Mouse (Mus musculus) MEL (cell line): Measurements from ENCODE around the gene Cd40lg. TPM values are rescaled to one million over a fixed set of nuclear protein-coding genes. Genes with fewer than 3 reads are reported as not detected.

ENCODE experiments used
- DNase-seq: peaks from one replicate; pipeline ENCODE4 v3.0.0; 2011; ENCODE audit warnings: low read depth, low spot score
- H3K27ac ChIP-seq: 2 replicates; pipeline ENCODE4 v1.5.1; 2012; ENCODE audit warnings: low read depth, mild to moderate bottlenecking, control low read depth, low read length, moderate library complexity; ENCODE audit not compliant: control insufficient read depth
- H3K27me3 ChIP-seq, 2 experiments: fragments of 150-350 bp in 1 of 2; sonication (generic) in 1 of 2; 2 replicates each; pipeline ENCODE4 v1.6.1; 2012; ENCODE audit warnings: low read length in 2 of 2, mild to moderate bottlenecking in 2 of 2, improper control_type of control experiment in 1 of 2, moderate library complexity in 1 of 2; ENCODE audit not compliant: insufficient read depth in 2 of 2, control insufficient read depth in 1 of 2
- H3K36me3 ChIP-seq, 2 experiments: 2 replicates each; pipeline ENCODE4 v1.6.1; 2012 to 2014; ENCODE audit warnings: low read length in 2 of 2, improper control_type of control experiment in 1 of 2, inconsistent platforms in 1 of 2, mild to moderate bottlenecking in 1 of 2; ENCODE audit not compliant: insufficient read depth in 2 of 2, control insufficient read depth in 1 of 2
- H3K4me1 ChIP-seq, 2 experiments: fragments of 150-350 bp in 1 of 2; sonication (generic) in 1 of 2; 2 replicates each; pipeline ENCODE4 v1.6.1; 2012; ENCODE audit warnings: low read length in 2 of 2, improper control_type of control experiment in 1 of 2, mild to moderate bottlenecking in 1 of 2; ENCODE audit not compliant: insufficient read depth in 2 of 2, control insufficient read depth in 1 of 2
- H3K4me3 ChIP-seq, 2 experiments: fragments of 150-350 bp in 1 of 2; sonication (generic) in 1 of 2; 2 replicates each; pipeline ENCODE4 v1.5.1; 2012; ENCODE audit warnings: low read depth in 2 of 2, low read length in 2 of 2, mild to moderate bottlenecking in 2 of 2, moderate library complexity in 2 of 2, control low read depth in 1 of 2, improper control_type of control experiment in 1 of 2; ENCODE audit not compliant: control insufficient read depth in 1 of 2, insufficient read depth in 1 of 2
- H3K79me2 ChIP-seq: 2 replicates; pipeline ENCODE4 v1.6.1; 2012; ENCODE audit warnings: mild to moderate bottlenecking, low read length, moderate library complexity; ENCODE audit not compliant: control insufficient read depth, poor library complexity, insufficient read depth
- H3K9ac ChIP-seq: 2 replicates; pipeline ENCODE4 v1.6.1; 2012; ENCODE audit warnings: low read depth, mild to moderate bottlenecking, control low read depth, low read length, moderate library complexity; ENCODE audit not compliant: control insufficient read depth, poor library complexity, severe bottlenecking
- H3K9me3 ChIP-seq: fragments of 150-350 bp; sonication (generic); replicated peaks from 2 replicates; pipeline ENCODE4 v1.6.1; 2012; ENCODE audit warnings: mild to moderate bottlenecking, low read length, improper control_type of control experiment, moderate library complexity; ENCODE audit not compliant: insufficient read depth
- CHD1 ChIP-seq: IDR thresholded peaks from 2 replicates; pipeline ENCODE4 v1.6.1; 2012; ENCODE audit warnings: low read depth, mild to moderate bottlenecking, inconsistent platforms, low read length, improper control_type of control experiment
- CHD2 ChIP-seq: IDR thresholded peaks from 2 replicates; pipeline ENCODE4 v1.6.1; 2011; ENCODE audit warnings: low read length, improper control_type of control experiment
- E2F4 ChIP-seq: IDR thresholded peaks from 2 replicates; pipeline ENCODE4 v1.6.1; 2011; ENCODE audit warnings: low read depth, low read length, improper control_type of control experiment, borderline replicate concordance
- EP300 ChIP-seq, 2 experiments: IDR thresholded peaks; 2 replicates each; pipeline ENCODE4 v1.6.1; 2011; ENCODE audit warnings: improper control_type of control experiment in 2 of 2, low read length in 2 of 2, low read depth in 1 of 2, mild to moderate bottlenecking in 1 of 2
- ETS1 ChIP-seq: IDR thresholded peaks from 2 replicates; pipeline ENCODE4 v1.6.1; 2012; ENCODE audit warnings: low read depth, mild to moderate bottlenecking, inconsistent platforms, low read length, improper control_type of control experiment, moderate library complexity
- HCFC1 ChIP-seq: IDR thresholded peaks from 2 replicates; pipeline ENCODE4 v1.6.1; 2012; ENCODE audit warnings: low read depth, mild to moderate bottlenecking, inconsistent platforms, low read length, improper control_type of control experiment, moderate library complexity
- KAT2A ChIP-seq: conservative IDR thresholded peaks from 2 replicates; pipeline ENCODE4 v1.6.1; 2012; ENCODE audit warnings: low read depth, low read length, improper control_type of control experiment, inconsistent platforms
- MAFK ChIP-seq: IDR thresholded peaks from 2 replicates; pipeline ENCODE4 v1.6.1; 2011; ENCODE audit warnings: low read depth, mild to moderate bottlenecking, low read length, improper control_type of control experiment, borderline replicate concordance
- MAX ChIP-seq: IDR thresholded peaks from 2 replicates; pipeline ENCODE4 v1.6.1; 2011; ENCODE audit warnings: low read length, improper control_type of control experiment
- MAZ ChIP-seq: IDR thresholded peaks from 2 replicates; pipeline ENCODE4 v1.6.1; 2012; ENCODE audit warnings: low read depth, mild to moderate bottlenecking, inconsistent platforms, low read length, improper control_type of control experiment
- MYB ChIP-seq: IDR thresholded peaks from 2 replicates; pipeline ENCODE4 v1.6.1; 2011; ENCODE audit warnings: mild to moderate bottlenecking, low read depth, low read length, improper control_type of control experiment
- NELFE ChIP-seq: IDR thresholded peaks from 2 replicates; pipeline ENCODE4 v1.6.1; 2011; ENCODE audit warnings: low read depth, low read length, improper control_type of control experiment
- POLR2AphosphoS2 ChIP-seq: IDR thresholded peaks from 2 replicates; pipeline ENCODE4 v1.6.1; 2011; ENCODE audit warnings: low read length, improper control_type of control experiment
- RAD21 ChIP-seq: IDR thresholded peaks from 2 replicates; pipeline ENCODE4 v1.6.1; 2011; ENCODE audit warnings: mild to moderate bottlenecking, low read depth, low read length, improper control_type of control experiment
- RCOR1 ChIP-seq: IDR thresholded peaks from 2 replicates; pipeline ENCODE4 v1.6.1; 2012; ENCODE audit warnings: low read depth, mild to moderate bottlenecking, inconsistent platforms, low read length, improper control_type of control experiment
- SMC3 ChIP-seq: IDR thresholded peaks from 2 replicates; pipeline ENCODE4 v1.6.1; 2011; ENCODE audit warnings: low read depth, low read length, improper control_type of control experiment
- TBP ChIP-seq: IDR thresholded peaks from 2 replicates; pipeline ENCODE4 v1.8.0; 2011; ENCODE audit warnings: low read depth, low read length, improper control_type of control experiment
- TCF12 ChIP-seq: IDR thresholded peaks from 2 replicates; pipeline ENCODE4 v1.6.1; 2014; ENCODE audit warnings: low read depth, mild to moderate bottlenecking, inconsistent platforms, low read length, improper control_type of control experiment, moderate library complexity
- UBTF ChIP-seq: IDR thresholded peaks from 2 replicates; pipeline ENCODE4 v1.6.1; 2012; ENCODE audit warnings: low read depth, mild to moderate bottlenecking, inconsistent platforms, low read length, improper control_type of control experiment, moderate library complexity, borderline replicate concordance; ENCODE audit not compliant: insufficient read depth
- USF2 ChIP-seq, 2 experiments: IDR thresholded peaks; 2 replicates each; pipeline ENCODE4 v1.6.1; 2011 to 2012; ENCODE audit warnings: improper control_type of control experiment in 2 of 2, low read length in 2 of 2, borderline replicate concordance in 1 of 2, inconsistent platforms in 1 of 2, low read depth in 1 of 2, mild to moderate bottlenecking in 1 of 2; ENCODE audit not compliant: insufficient read depth in 1 of 2
- ZKSCAN1 ChIP-seq: IDR thresholded peaks from 2 replicates; pipeline ENCODE4 v1.6.1; 2012; ENCODE audit warnings: low read depth, mild to moderate bottlenecking, inconsistent platforms, low read length, improper control_type of control experiment, moderate library complexity
- ZMIZ1 ChIP-seq: IDR thresholded peaks from 2 replicates; pipeline ENCODE4 v1.6.1; 2012; ENCODE audit warnings: low read depth, mild to moderate bottlenecking, inconsistent platforms, low read length, improper control_type of control experiment, moderate library complexity
- ZNF384 ChIP-seq: IDR thresholded peaks from 2 replicates; pipeline ENCODE4 v1.6.1; 2012; ENCODE audit warnings: low read depth, mild to moderate bottlenecking, inconsistent platforms, low read length, improper control_type of control experiment
- polyA plus RNA-seq, 2 experiments: library from polyadenylated mRNA; stranded (reverse) in 1 of 2; unstranded in 1 of 2; fragments of >175 nt in 1 of 2; fragments of >200 nt in 1 of 2; gene quantifications; 2 replicates each; pipeline versions ENCODE4 v1.2.1 to v1.2.4; 2012; ENCODE audit warnings: low replicate concordance in 2 of 2, low read depth in 1 of 2; ENCODE audit not compliant: insufficient read length in 2 of 2, insufficient read depth in 1 of 2, missing spikeins in 1 of 2
- total RNA-seq: library from RNA; depleted of rRNA; stranded (reverse); fragments of 300-350 nt; gene quantifications from 2 replicates; pipeline ENCODE4 v1.2.3, GENCODE M21; 2012

The Cd40lg gene
- total and polyA plus RNA-seq, 3 experiments = not detected

GRCm38 (mm10) chrX:57196319-57196718, 15.6 kb upstream of the Cd40lg start:
- no peak for DNase-seq
- H3K27me3 ChIP-seq = no peaks in the 10 kb centered on the region

GRCm38 (mm10) chrX:57198036-57198435, 13.9 kb upstream of the Cd40lg start:
- Histone ChIP-seq H3K36me3 (no peaks in the 10 kb centered on the region), H3K9me3 (no peaks in the 10 kb centered on the region), H3K9ac (no peak overlapping the region), H3K4me3 (no peak overlapping the region), H3K79me2 (no peaks in the 10 kb centered on the region), H3K27me3 (no peaks in the 10 kb centered on the region), H3K4me1 (no peaks in the 10 kb centered on the region)
- no peak for DNase-seq
- TF ChIP-seq RCOR1 (no peak), ZMIZ1 (no peak), MAFK (no peak)
- TF ChIP-seq, all 39 proteins: peak for 0
- no peak overlapping the region for H3K27ac ChIP-seq

More at GRCm38 (mm10) chrX:57196319-57196718, 15.6 kb upstream of the Cd40lg start:
- Histone ChIP-seq H3K9ac (no peak overlapping the region), H3K9me3 (no peaks in the 10 kb centered on the region), H3K36me3 (no peaks in the 10 kb centered on the region), H3K4me3 (no peak overlapping the region), H3K4me1 (no peaks in the 10 kb centered on the region), H3K79me2 (no peaks in the 10 kb centered on the region), H3K27ac (no peak overlapping the region)
- TF ChIP-seq KAT2A = no peak
- TF ChIP-seq MAFK = no peak
- no peak for TF ChIP-seq CHD2
- no peak for TF ChIP-seq MAZ
- TF ChIP-seq MYB = no peak
- no peak for TF ChIP-seq ZMIZ1
- TF ChIP-seq CHD1 = no peak

- TF ChIP-seq RAD21 (no peak), HCFC1 (no peak), ZMIZ1 (no peak), ZNF384 (no peak), NELFE (no peak), MYB (no peak), RCOR1 (no peak), MAZ (no peak), EP300 (IDR thresholded peaks at IDR 0.05; ENCODE audit: low read depth in 1 of 2, low read length in 2 of 2) (no peak), USF2 (IDR thresholded peaks at IDR 0.05; ENCODE audit: borderline replicate concordance in 1 of 2, insufficient read depth in 1 of 2, low read depth in 1 of 2, low read length in 2 of 2) (no peak), TCF12 (no peak), MAX (no peak), UBTF (no peak), CHD1 (no peak), TBP (no peak), SMC3 (no peak), POLR2AphosphoS2 (no peak), ZKSCAN1 (no peak), E2F4 (no peak), ETS1 (no peak)
- TF ChIP-seq, all 39 proteins: peak for 0
- Histone ChIP-seq H3K36me3 (no peaks in the 10 kb centered on the region), H3K9me3 (no peaks in the 10 kb centered on the region), H3K27ac (no peak overlapping the region), H3K79me2 (no peaks in the 10 kb centered on the region), H3K9ac (no peak overlapping the region), H3K4me1 (no peaks in the 10 kb centered on the region), H3K27me3 (no peaks in the 10 kb centered on the region), H3K4me3 (no peak overlapping the region)
- DNase-seq = no peak
Measured at GRCm38 (mm10) chrX:57200397-57200796, 11.5 kb upstream of the Cd40lg start.
